Mouse (Mus musculus): ENCODE data around the gene Fam114a2. TPM values are rescaled to one million over a fixed set of nuclear protein-coding genes. Genes with fewer than 3 reads are reported as not detected.
"Not testable (repeated sequence)": the region's sequence is repeated elsewhere in the genome, so short reads cannot be mapped to it uniquely, and the experiment has no call there.

Gene Fam114a2
- total RNA-seq (2015) (38.7 and 39.8 TPM in 2 replicates), total RNA-seq (2017) (32.1 and 32.4 TPM in 2 replicates)

DNA sequence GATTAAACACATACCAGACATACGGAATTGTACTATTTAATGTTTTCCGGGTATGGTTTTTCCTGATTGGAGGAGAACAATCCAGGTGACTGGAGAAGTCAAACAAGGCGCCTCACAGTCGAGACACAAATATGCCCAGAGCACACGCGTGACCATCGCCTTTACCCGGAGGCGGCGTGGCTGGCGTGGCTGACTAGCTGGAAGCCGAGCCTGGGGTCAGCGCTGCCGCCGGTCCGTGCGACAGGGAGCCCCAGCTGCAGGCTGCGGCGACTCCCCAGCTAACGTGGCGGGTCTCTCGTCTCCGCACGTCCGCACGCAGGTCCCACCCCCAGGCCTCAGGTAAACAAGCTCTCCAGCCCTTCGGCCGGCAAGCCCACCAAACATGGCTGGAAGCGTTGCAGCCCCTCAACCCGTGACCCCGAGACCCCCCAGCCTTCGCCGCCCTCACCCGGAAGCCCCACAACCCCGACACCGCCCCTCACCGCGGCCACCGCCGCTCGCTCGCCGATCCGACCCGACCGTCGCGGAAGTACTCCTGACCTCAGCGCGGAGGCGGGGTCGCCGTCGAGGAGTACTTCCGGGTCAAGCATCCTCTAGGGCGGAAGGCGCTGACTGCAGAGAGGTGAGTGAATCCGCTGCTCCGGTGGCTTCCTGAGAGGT is at the start of gene Fam114a2, which contains the start of gene Mfap3:
Gene Fam114a2 (minus strand): TSS at position 527 of the 660 bp plus-strand sequence.
Gene Mfap3 (plus strand): TSS at position 574 of the 660 bp plus-strand sequence.
- peak; percentile 98 for ATAC-seq (replicated peaks; ENCODE audit: poor library complexity)

GRCm38 (mm10) chr11:57566091-57567035 is 47.9 kb upstream of the Fam114a2 start:
- ATAC-seq (replicated peaks; ENCODE audit: poor library complexity) = no peak

- no peak for ATAC-seq (replicated peaks; ENCODE audit: poor library complexity)
Observed at GRCm38 (mm10) chr11:57564564-57564963, 46.1 kb upstream of the Fam114a2 start.

DNA sequence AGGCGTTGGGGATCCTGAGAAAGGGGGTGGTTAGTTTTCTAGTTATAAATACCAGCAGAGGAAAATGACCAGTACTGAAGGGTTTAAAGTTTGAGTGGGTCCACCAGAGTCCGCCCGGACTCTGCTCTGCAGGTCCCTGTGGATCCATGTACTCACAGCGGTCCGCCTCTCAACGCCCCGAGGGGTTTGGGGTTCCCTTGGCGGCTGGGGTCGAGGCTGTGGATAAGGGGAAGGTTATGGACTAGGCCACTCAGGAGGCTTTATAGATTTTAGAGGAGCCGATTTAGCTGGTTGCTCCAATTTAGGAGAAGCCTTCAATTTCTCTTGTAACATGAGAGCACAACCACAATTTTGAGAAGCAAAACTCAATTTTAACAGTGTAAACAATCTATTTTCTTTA is 39.5 kb upstream of the Fam114a2 start:
- ATAC-seq (replicated peaks; ENCODE audit: poor library complexity) = not testable (repeated sequence)

DNA sequence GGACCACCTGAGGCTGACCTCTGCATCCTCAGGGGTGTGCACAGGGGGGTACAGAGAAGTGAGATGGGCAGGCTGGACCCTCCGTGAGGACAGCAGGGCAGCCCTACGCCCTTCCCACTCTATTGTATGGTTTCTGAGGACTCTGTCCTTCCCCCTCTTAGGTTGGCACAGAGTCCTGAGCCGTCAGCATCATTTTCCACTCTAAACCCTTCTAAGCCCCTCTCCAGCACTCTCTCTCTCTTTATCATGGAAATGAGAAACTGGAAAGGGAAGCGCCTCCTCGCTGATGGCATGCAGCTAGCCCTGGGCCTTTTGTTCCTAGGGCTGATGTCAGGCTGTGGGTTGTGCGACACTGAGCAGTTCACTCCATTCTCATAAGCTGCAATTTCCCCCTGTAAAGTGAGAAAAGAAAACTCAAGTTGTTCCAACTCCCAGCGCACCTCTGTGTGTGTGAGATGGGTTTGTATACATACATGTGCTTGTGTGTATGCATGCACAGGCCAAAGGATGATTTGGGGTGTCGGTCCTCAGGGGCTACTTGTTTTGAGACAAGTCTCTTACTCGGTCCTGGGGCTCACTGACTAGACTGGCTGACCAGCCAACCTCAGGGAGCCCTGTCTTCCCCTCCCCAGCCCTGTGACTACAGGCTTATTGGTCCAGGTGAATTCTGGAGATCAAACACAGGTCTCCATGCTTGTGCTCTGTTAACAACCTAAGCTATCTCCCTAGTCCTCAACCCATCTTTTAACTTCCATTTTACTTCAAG is 34.8 kb upstream of the Fam114a2 start:
- no peak for ATAC-seq (replicated peaks; ENCODE audit: poor library complexity)

DNA sequence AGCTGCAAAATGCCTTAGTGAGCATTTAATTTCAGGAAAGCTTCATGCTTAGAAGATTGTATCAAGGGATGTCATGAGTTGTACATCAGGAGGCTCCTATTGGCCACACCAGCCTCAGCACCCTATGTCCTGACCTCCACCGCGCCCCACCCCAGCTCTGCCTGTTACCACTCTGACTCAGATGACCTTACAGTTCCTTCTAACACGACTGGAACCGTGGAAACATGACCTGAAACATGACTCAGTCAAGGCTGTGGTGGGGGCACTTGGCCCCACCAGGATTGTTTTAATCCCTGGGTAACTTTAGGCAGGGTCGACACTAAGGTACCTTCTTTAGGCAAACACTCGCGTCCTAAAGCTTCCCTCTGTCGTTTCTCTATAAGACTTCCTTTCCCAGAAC is 32.6 kb upstream of the Fam114a2 start:
- ATAC-seq (replicated peaks; ENCODE audit: poor library complexity) = no peak

GRCm38 (mm10) chr11:57550230-57550629 is 31.8 kb upstream of the Fam114a2 start:
- ATAC-seq (replicated peaks; ENCODE audit: poor library complexity) = peak; percentile 56

DNA sequence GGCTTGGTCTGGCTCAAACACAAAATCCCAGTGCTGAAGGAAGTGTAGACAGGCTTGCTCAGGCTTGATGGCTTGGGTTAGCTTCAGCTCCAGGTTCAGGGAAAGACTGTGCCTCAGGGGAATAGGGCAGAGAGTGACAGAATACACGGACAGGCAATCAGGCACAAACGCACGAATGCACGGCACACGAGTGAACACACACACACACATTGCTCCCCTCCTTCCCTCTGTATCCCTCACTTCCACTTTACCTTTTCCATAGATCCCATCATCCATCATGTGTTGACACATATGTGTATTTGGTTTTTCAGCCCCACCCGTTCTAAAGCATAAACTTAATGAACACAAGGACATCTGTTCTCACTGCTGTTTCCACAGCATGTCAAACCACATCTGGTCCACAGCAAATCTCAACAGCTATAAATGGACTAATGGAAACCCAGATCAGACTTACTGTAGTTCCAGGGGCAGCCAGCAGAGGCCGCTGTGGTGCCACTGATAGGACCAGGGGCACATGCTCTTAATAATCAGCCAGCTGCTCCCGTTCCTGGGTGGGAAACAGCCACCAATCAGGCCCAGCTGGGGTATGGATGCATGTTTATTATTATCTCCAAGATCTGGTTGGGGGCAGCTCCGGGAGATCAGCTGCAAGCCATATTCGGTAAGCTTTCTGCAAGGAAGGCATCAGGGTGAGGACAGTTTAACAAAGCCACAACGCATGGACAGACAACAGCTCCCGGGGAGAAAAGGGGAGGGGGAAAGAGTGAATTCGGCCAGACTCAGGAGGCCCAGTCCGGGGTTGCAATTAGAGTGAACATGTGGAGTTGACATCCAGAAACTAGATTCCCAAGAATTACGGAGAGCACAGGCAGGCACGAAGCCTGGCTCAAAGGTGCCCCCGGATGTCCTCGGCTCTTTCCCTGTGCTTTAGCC is 30.5 kb upstream of the Fam114a2 start:
- ATAC-seq (replicated peaks; ENCODE audit: poor library complexity) = peak; percentile 96

DNA sequence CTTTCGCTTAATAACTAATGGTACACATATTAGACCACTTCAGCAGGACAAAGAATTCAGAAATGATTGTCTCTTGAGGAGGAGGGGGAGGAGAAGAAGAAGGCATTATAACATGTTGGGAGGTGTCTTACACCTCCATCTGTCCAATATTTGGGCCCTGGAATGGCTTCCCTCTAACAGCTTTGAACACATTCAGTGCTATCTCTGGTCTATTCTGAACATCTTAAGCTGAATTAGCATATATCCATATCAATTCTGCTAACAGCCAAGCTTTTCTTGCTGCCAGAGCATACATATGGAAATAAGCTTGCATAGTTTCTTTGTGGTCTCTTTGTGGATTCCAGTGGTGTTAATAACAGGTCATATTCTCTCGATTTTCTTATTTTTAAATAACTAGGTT is 22.3 kb upstream of the Fam114a2 start:
- ATAC-seq (replicated peaks; ENCODE audit: poor library complexity) = no peak

DNA sequence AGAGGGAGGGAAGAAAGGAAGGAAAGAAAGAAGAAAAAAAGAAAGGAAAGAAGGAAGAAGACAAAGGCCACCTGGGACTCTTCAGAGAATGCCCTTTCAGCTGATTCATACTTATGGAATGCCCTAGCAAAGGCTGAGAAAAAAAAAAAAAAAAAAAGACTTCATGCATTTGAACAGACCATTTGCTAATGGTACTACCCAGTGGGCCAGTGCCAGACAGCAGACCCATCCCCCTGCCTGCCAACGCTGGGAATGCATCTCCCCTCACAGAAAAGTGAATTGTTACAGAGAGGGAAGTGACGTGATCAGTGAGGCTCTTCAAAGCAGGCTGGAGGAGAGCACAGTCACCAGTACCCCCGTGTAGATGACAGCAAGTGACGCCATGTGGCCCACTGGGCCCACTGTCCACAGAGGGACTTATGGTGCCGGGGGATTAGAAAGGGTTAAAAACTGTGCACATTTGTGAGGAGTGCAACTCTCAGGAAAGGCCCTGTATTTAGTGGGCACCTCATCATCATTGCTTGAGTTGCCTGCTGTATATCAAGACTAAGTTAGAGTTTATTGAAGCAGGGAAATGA is 21.5 kb upstream of the Fam114a2 start:
- no peak for ATAC-seq (replicated peaks; ENCODE audit: poor library complexity)

DNA sequence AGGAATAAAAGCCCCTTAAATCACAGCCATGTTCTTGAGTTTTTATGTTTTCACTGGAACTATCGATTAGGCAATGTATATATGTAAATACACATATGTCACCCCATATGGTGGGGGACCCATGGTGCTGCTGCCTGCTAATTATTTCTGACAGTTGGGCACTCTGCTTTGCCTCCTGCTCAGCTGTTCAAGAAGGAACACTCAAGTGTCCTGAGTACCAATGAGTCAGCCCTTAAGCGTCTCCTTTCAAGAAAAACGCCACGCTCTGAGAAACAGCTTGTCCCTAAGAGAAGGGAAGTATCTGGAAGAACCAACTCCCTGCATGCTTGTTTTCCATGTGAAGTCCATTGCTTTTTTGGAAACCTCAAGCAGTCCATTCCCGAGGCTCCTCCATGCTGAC is 17.5 kb upstream of the Fam114a2 start:
- no peak for ATAC-seq (replicated peaks; ENCODE audit: poor library complexity)

DNA sequence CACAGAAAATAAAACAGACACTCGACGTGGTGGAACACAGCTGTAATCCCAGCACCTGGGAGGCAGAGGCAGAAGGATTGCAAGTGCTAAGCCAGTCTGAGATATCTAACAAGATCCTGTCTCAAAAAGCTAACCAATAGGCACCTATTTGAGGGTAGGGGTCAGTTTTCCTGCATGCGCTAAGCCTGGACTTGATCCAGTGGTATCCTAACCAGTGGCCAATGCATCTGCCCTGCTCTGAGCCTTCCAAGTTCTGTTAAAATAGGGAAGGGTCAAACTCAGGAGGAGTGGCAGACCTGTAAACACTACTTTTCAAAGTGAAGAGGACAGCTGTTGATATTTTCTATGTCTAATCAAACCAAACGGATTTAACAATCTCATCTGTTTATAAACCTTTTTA is 13.9 kb upstream of the Fam114a2 start:
- no peak for ATAC-seq (replicated peaks; ENCODE audit: poor library complexity)

- no peak for ATAC-seq (replicated peaks; ENCODE audit: poor library complexity)
Observed at GRCm38 (mm10) chr11:57531300-57531950, 13.0 kb upstream of the Fam114a2 start.

GRCm38 (mm10) chr11:57529111-57529510 is 10.7 kb upstream of the Fam114a2 start:
- no peak for ATAC-seq (replicated peaks; ENCODE audit: poor library complexity)

DNA sequence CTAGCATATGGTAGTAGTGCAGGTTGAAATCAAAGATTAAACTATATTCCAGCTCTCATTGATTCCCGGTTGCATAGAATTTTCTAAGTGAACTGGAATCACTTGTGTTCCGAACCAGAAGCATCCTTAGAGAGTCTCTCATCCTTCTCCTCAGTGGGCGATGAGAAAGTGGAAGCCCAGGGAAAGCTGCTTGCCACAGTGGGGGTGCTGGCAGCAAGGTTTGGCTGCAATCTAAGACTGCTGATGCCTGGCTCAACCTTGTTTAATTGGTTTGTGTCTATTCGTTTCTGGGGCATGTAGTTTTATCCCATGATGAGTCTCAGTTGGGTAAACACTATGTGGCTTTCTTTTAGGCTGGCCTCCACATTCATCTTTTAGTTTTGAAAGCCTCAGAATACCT is 9.1 kb upstream of the Fam114a2 start:
- ATAC-seq (replicated peaks; ENCODE audit: poor library complexity) = no peak

- no peak for ATAC-seq (replicated peaks; ENCODE audit: poor library complexity)
Observed at GRCm38 (mm10) chr11:57525900-57526299, 7.5 kb upstream of the Fam114a2 start.

- ATAC-seq (replicated peaks; ENCODE audit: poor library complexity) = peak; percentile 60; the same call in 1 of the 2 replicates
Observed at GRCm38 (mm10) chr11:57524597-57524996, 6.2 kb upstream of the Fam114a2 start.

DNA sequence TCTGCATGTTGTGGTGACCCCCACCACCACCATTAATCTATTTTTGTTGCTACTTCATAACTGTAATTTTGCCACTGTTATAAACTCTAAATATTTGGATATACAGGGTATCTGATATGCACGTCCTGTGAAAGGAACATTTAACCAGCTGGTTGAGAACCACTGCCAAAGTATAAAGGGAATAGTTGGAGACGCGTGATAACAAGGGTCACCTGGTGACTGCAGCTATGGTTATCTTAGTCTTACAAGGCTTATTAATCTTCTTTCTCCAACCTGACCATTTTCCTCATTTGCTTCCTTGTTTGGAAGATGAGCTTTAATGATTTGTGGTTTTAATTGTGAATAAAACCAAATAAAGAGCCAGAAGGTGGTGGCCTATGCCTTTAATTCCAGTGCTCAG is 5.0 kb upstream of the Fam114a2 start:
- ATAC-seq (replicated peaks; ENCODE audit: poor library complexity) = no peak

- ATAC-seq (replicated peaks; ENCODE audit: poor library complexity) = no peak
Observed at GRCm38 (mm10) chr11:57522046-57522445, 3.6 kb upstream of the Fam114a2 start.

All from megakaryocyte progenitor cell, adult 5-6 weeks (primary cell).